Mouse (Mus musculus) intestine, postnatal 0 days (tissue): ENCODE data around the gene Dner. TPM values are rescaled to one million over a fixed set of nuclear protein-coding genes. Genes with fewer than 3 reads are reported as not detected.

Experiments
- ATAC-seq: fragments of 200-750 bp; cut with Nextera tagmentation; 2 replicates; pipeline ENCODE4 v1.8.0; 2017; ENCODE audit warnings: mild to moderate bottlenecking, moderate TSS enrichment, moderate library complexity
- H3K27ac ChIP-seq: fragments of 300-500 bp; sonication (generic); 2 replicates; pipeline ENCODE4 v1.5.1; 2014; ENCODE audit warnings: mild to moderate bottlenecking, low read depth, low read length, moderate library complexity
- H3K27me3 ChIP-seq: fragments of 300-500 bp; sonication (generic); replicated peaks from 2 replicates; pipeline ENCODE4 v1.6.1; 2014; ENCODE audit warnings: low read length, mixed read lengths; ENCODE audit not compliant: control insufficient read depth, insufficient read depth
- H3K36me3 ChIP-seq: fragments of 300-500 bp; sonication (generic); 2 replicates; pipeline ENCODE4 v1.6.1; 2014; ENCODE audit warnings: mild to moderate bottlenecking, moderate library complexity; ENCODE audit not compliant: control insufficient read depth, insufficient read depth
- H3K4me1 ChIP-seq: fragments of 300-500 bp; sonication (generic); replicated peaks from 2 replicates; pipeline ENCODE4 v1.6.1; 2014; ENCODE audit warnings: antibody characterized with exemption, low read length, mixed read lengths; ENCODE audit not compliant: control insufficient read depth, insufficient read depth
- H3K4me2 ChIP-seq: fragments of 300-500 bp; sonication (generic); replicated peaks from 2 replicates; pipeline ENCODE4 v1.6.1; 2014; ENCODE audit warnings: low read depth, mild to moderate bottlenecking, moderate library complexity
- H3K4me3 ChIP-seq: fragments of 300-500 bp; sonication (generic); 2 replicates; pipeline ENCODE4 v1.5.1; 2014; ENCODE audit warnings: low read depth, low read length
- H3K9ac ChIP-seq: fragments of 300-500 bp; sonication (generic); 2 replicates; pipeline ENCODE4 v1.6.1; 2014; ENCODE audit warnings: mild to moderate bottlenecking, low read depth, low read length
- H3K9me3 ChIP-seq: fragments of 300-500 bp; sonication (generic); 2 replicates; pipeline ENCODE4 v1.6.1; 2016; ENCODE audit warnings: mixed run types; ENCODE audit not compliant: control insufficient read depth
- CTCF ChIP-seq: sonication (generic); IDR thresholded peaks from 2 replicates; pipeline ENCODE4 v1.5.1; 2016; ENCODE audit warnings: low read depth, mild to moderate bottlenecking, control low read depth, antibody characterized with exemption, moderate library complexity
- WGBS: fragments of 180-500 bp; shearing (Covaris S2); extraction: QIAGEN DNeasy Blood & Tissue Kit; methylation state at CpG from one replicate; pipeline ENCODE4 v1.1.7; 2014; 5-methylcytosine and 5-hydroxymethylcytosine counted together
- polyA plus RNA-seq: library from polyadenylated mRNA; unstranded; fragments of >200 nt; fragmentation: Nextera tagmentation; extraction: Ambion mirVana; gene quantifications from 2 replicates; pipeline ENCODE4 v1.2.1, GENCODE M21; 2015

Gene Dner
- polyA plus RNA-seq, 1 experiment from 2014 or later, result 2.1 TPM

DNA sequence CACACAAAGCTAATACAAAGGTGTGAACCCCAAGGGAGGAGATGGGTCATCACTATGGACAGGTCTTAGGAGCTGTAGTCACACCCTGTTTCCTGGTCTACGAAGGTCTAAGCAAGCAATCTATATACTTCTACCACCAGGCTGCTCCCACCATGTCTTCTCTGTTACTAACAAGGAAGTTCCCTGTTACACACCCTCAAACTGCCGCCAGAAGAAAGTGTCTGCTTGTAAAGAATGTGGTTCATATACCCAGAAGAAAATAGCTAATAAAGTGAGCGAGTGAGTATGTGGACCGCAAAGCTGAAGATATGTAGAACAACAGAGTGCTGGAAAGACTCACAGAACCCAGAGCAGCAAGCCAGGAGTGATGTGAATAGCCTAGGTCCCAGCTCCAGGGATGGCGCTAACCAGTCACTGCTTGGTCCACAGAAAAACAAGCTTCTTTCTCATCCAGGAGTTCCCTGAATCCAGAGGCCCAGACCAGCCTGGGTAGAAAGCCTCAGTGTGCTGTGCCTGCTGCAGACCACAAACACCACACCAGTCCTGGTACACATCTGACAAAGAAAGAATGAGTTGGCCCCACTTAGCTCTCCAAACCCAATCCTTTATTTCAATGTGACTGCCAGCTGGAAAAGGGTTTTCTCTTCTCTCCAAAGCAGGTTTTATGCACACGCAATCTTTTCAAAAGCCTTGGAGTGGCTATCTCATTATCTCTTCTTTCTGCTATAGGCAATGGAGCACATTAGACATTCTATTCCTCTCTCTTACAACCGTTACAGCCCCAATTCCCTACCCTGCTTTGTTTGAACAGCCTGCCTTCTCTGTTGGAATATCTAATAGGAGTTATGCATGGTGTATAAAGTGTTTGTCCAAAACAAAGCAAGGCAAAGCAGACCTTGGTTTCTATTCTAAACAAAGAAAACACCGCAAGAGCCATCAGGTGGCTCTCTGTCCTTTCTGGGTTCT lies 139.2 kb downstream of the Dner start:
- 82% methylated on average over 8 of the region's 8 CpGs for WGBS
- H3K27me3 ChIP-seq, result no peaks in the 10 kb centered on the region
- no peak for TF ChIP-seq CTCF
- no peak overlapping the region for H3K4me3 ChIP-seq
- no peak overlapping the region for H3K27ac ChIP-seq
- H3K4me2 ChIP-seq, result no peak overlapping the region
- no peak for ATAC-seq
- no peak overlapping the region for H3K9ac ChIP-seq
- H3K4me1 ChIP-seq, result no peaks in the 10 kb centered on the region
- 0 out of 2 replicates have a peak, but pooled peaks cover 2% of the 10 kb centered on the region for H3K9me3 ChIP-seq
- H3K36me3 ChIP-seq, result no peaks in the 10 kb centered on the region

DNA sequence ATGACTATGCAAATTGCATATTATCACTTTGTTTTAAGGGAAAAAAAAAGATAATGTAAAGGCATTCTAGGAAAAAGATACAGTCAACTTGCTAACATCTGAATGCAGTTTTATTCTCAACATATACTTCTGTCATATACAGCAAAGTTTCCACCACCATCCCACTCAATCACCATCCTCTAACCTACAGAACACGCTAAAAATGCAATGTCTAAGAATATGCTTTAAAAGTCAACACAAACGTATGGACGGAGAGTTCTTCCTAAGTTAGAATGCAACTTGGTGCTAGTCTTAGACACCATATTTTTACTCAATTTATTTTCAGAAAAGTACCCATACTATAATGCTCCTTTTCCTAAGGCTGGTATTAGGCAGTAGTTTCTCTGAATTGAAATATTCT lies 144.0 kb downstream of the Dner start:
- no peaks in the 10 kb centered on the region for H3K4me1 ChIP-seq

DNA sequence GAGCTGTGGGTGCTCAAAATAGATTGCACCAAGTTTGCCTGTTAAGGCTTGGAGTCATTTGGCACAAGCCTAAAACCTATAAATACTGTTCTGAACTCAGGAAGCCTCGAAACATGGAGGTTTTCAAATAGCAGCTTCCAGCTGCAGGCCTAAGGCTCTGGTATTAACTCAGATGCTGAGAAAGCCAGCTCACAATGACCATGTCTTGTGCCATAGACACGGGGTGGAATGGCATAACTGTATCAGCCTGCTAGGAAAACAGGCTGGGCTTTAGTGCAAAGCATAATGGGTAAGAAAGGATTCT lies 146.0 kb downstream of the Dner start:
- no peaks in the 10 kb centered on the region for H3K27me3 ChIP-seq
- ATAC-seq, result no peak
- H3K4me3 ChIP-seq, result no peak overlapping the region
- H3K36me3 ChIP-seq, result no peaks in the 10 kb centered on the region
- no peak overlapping the region for H3K27ac ChIP-seq
- no peak overlapping the region for H3K4me2 ChIP-seq
- no peak for TF ChIP-seq CTCF
- 0 out of 2 replicates have a peak, but pooled peaks cover 2% of the 10 kb centered on the region for H3K9me3 ChIP-seq
- WGBS, result 61% methylated on average over 2 of the region's 2 CpGs
- H3K4me1 ChIP-seq, result no peaks in the 10 kb centered on the region
- H3K9ac ChIP-seq, result no peak overlapping the region

More for the DNA sequence above, 144.0 kb downstream of the Dner start:
- no peaks in the 10 kb centered on the region for H3K36me3 ChIP-seq
- no peak for TF ChIP-seq CTCF
- H3K27ac ChIP-seq, result no peak overlapping the region
- H3K9me3 ChIP-seq, result 0 out of 2 replicates have a peak, but pooled peaks cover 2% of the 10 kb centered on the region
- H3K4me2 ChIP-seq, result no peak overlapping the region
- ATAC-seq, result no peak
- no peak overlapping the region for H3K4me3 ChIP-seq
- H3K9ac ChIP-seq, result no peak overlapping the region
- 93% methylated on average over 3 of the region's 3 CpGs for WGBS
- H3K27me3 ChIP-seq, result no peaks in the 10 kb centered on the region

DNA sequence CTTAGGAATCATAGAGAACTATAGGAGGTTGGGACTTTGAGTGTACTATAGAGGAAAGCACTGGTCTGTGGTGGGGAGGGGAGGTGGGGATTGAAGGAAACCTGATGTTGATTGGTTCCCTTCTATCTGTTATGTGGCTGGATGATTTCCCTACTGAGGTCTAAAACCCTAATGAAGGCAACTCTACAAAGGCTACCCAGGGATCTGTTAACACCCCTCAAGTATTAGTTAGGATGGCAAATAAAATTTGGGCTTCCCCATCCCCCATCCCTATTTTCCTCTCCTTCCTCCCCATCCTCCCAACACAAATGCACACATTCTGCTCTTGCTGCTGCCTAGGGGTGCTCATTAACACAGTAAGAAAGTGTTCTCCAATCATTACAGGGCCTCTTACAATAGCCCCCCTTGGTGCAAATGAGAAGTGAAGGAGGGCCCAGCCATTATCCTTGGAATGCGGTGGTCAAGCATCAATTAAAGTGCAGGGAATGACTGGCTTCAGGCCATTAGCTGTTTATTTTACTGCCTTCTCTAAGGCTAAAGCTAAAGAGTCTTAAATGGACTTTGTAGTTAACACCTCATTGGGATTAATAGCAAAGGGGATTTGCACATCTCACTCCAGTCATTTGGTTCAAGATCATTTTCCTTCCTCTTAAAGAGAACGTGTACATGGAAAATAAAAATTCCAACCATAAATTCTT lies 146.5 kb downstream of the Dner start:
- Histone ChIP-seq H3K4me3 (no peak overlapping the region), H3K9ac (no peak overlapping the region), H3K27me3 (no peaks in the 10 kb centered on the region), H3K4me2 (no peak overlapping the region), H3K27ac (no peak overlapping the region), H3K36me3 (no peaks in the 10 kb centered on the region), H3K4me1 (no peaks in the 10 kb centered on the region), H3K9me3 (0 out of 2 replicates have a peak, but pooled peaks cover 2% of the 10 kb centered on the region)
- ATAC-seq, result no peak
- WGBS, result 15% methylated on average over 2 of the region's 2 CpGs
- TF ChIP-seq CTCF, result no peak

DNA sequence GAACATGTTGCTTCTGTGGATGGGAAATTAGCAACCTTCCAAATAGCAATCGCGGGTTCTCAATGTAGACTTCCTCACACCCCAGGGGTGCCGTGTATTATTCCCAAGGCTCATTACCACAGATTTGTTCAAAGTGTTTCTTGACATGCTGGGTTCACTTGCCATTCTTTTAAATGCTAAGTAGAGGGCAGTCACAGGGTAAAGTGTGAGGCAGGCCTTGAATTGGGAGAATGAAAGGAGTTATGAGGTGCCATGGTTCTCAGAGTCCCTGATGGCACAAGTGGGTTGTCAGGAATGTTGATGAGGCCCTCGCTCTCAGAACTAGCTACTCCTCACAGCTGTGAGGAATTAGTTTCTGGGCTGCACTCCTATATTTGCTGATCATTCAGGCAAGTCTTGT lies 160.0 kb downstream of the Dner start:
- no peaks in the 10 kb centered on the region for H3K4me1 ChIP-seq
- H3K27me3 ChIP-seq, result no peaks in the 10 kb centered on the region
- H3K4me2 ChIP-seq, result no peak overlapping the region
- H3K4me3 ChIP-seq, result no peak overlapping the region
- H3K9me3 ChIP-seq, result no peaks in the 10 kb centered on the region
- H3K36me3 ChIP-seq, result no peaks in the 10 kb centered on the region
- 57% methylated on average over 4 of the region's 4 CpGs for WGBS
- H3K27ac ChIP-seq, result no peak overlapping the region
- H3K9ac ChIP-seq, result no peak overlapping the region
- no peak for ATAC-seq
- TF ChIP-seq CTCF, result no peak

DNA sequence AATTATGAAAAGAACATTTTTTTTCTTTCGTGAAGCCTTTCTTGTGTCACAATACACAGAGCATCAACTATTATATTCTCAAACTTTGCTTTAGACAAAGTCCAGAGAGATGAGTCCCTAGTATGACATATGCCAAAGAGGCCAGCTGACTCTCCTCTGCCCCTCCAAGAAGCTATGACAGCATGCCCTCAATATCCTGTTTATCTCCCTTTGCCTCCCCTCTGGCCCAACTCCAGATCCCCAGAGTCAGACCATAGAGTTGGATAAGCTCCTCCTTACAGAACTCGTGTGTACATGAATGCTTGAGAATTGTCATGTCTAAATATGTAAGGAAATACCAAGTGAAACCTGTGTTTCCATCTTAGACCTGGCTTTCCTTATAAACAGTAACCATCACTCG lies 170.5 kb downstream of the Dner start:
- H3K4me1 ChIP-seq, result no peaks in the 10 kb centered on the region
- WGBS, result 79% methylated on average over 3 of the region's 3 CpGs
- H3K9me3 ChIP-seq, result no peaks in the 10 kb centered on the region
- no peaks in the 10 kb centered on the region for H3K27me3 ChIP-seq
- H3K4me3 ChIP-seq, result no peak overlapping the region
- no peak overlapping the region for H3K9ac ChIP-seq
- no peak overlapping the region for H3K4me2 ChIP-seq
- H3K27ac ChIP-seq, result no peak overlapping the region
- no peaks in the 10 kb centered on the region for H3K36me3 ChIP-seq
- no peak for TF ChIP-seq CTCF
- ATAC-seq, result no peak
